Mouse (Mus musculus) liver, postnatal 0 days (tissue): ENCODE results near the gene Tmem238l.

ENCODE experiments used
- CTCF ChIP-seq: sonication (generic); IDR thresholded peaks from 2 replicates; pipeline ENCODE4 v1.5.1; 2016; ENCODE audit warnings: antibody characterized with exemption, low read depth
- EP300 ChIP-seq: IDR thresholded peaks from 2 replicates; pipeline ENCODE4 v1.6.1; 2016; ENCODE audit warnings: antibody characterized with exemption, low read depth, mild to moderate bottlenecking

- TF ChIP-seq CTCF (no peak), EP300 (no peak)
These were observed 4.4 kb downstream of the Tmem238l start for GRCm38 (mm10) chr11:66960797-66961196.
